Mouse (Mus musculus): ENCODE measurements around the gene Ldlrad3.

Gene Ldlrad3

GRCm38 (mm10) chr2:102116521-102117401, 69.4 kb downstream of the Ldlrad3 start:
- no peak for DNase-seq (ENCODE audit: low spot score)

- DNase-seq (ENCODE audit: low spot score), result no peak
These were observed 72.4 kb downstream of the Ldlrad3 start for GRCm38 (mm10) chr2:102113801-102114200.

GRCm38 (mm10) chr2:102113323-102113722, 72.9 kb downstream of the Ldlrad3 start:
- DNase-seq (ENCODE audit: low spot score), result no peak

DNA sequence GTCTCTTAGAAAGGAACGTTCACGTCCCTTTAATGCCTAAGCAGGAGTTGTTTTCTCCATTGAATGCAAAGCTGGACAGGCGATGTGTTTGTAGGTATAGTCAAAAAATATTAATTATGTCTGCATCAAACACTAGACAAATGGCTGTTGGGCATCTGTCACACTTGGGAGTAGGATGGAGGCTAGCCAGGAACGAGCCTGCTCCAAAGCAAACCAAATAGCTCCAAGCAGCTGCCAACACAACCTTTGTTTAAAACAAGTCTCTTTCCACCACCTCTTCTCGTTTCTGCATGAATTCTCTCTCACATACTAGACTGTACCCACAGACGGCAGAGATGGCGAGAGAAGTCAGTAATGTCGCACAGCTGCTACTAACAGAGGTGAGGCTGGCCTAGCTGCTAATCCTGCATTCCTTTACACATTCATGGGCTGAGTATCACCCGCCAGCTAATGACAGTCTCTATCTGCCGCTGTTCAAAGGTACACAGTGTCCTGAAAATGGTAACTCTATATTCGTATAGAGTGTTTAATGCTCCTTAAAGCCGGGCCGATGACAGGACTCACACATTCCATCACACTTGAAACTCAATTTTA, 74.2 kb downstream of the Ldlrad3 start:
- no peak for DNase-seq (ENCODE audit: low spot score)

DNA sequence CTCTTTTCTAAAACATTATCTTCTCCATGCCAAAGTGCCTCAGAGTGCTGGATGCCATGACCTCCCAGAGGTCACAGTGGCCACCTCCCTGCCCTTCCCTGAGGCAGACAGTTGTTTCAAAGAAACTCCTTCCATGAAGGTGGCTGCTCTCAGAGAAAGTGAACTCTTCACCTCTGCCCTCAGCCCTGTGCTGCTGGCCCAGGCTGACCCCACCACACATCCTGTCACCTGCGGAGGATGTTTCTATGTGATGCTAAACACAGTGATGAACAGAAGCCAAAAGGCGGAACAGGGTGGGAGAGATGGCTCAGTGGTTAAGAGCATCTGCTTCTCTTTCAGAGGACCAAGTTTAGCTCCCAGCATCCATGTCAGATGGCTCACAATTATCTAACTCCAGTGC, 75.9 kb downstream of the Ldlrad3 start:
- DNase-seq (ENCODE audit: low spot score), result no peak

GRCm38 (mm10) chr2:102107280-102107679, 78.9 kb downstream of the Ldlrad3 start:
- DNase-seq (ENCODE audit: low spot score), result no peak

DNA sequence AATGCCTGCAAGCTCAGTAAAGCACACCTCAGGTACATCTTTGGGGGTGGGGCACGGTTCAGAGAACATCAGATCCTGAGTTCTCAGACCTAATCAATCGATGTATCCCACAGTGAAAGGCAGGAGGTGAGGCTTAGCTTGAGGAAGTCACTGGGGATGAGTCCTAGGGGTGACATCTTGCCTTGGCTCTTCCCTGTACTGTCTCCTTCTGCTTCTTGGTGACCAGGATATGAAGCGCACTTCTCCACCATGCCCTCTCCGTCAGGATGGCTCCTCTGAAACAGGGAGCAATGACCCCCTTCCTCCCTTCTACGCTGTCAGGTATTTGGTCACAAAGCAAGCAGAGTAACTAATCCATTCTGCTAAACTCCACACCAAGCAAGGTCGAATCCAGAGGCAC, 79.5 kb downstream of the Ldlrad3 start:
- no peak for DNase-seq (ENCODE audit: low spot score)

- DNase-seq (ENCODE audit: low spot score), result no peak
These were observed 80.7 kb downstream of the Ldlrad3 start for GRCm38 (mm10) chr2:102105454-102105853.

DNA sequence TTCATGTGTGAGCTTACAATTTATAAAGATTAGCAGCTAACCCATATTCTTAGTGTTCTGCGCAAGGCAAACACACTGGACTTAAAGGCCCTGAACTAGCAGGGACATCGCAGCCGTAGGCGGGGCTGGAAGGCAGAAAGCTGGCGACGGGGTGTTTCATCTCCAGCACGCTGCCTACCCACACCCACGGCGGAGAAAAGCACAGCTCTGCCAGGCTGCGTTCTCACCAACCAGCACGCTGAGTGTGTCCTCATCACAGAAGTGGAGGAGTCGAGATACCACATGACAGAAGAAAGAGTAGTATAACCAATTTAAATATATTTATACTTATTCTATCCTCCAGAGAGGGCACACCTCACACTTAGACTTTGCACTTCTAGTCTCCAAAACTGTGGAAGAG, 82.2 kb downstream of the Ldlrad3 start:
- no peak for DNase-seq (ENCODE audit: low spot score)

DNA sequence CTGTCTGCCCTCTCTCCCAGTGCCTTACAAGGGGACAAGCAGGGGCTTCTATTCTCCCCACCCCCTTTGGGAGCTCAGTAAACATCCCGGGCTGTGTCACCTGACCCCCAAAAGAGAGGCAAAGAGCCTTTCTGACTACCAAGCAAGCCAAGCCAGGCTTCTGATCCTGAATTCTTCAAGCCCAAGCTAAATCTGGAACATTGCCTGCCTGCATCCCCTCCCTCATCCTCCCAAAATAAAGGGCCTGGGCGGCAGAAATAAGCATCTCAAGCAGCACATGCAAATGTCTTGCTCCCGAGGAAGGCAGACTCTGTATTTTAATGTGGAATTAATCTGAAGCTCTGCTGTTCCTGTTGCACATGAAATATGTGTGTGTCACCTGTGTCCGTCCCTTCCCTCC, 85.7 kb downstream of the Ldlrad3 start:
- no peak for DNase-seq (ENCODE audit: low spot score)

GRCm38 (mm10) chr2:102099702-102100450, 86.3 kb downstream of the Ldlrad3 start:
- DNase-seq (ENCODE audit: low spot score), result no peak

GRCm38 (mm10) chr2:102099261-102099660, 86.9 kb downstream of the Ldlrad3 start:
- no peak for DNase-seq (ENCODE audit: low spot score)

DNA sequence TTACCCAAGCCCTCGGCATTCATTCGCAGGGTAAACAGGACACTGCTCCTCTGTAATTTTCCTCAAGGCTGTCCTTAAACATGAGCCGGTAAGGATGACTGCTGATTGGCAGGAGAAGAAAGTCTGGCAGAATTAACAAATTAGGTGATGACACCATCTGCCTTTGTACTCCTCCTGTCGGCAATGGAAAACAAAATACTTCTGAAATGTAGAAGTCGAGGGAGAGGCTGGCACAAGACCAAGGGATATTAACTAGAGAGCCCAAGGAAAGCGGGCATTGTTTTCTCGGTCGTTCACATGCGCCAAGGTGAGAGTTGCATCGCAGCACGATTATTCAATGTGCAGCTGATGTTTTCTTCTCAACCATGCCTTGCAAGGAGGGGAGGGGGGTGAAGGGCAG, 91.4 kb downstream of the Ldlrad3 start:
- no peak for DNase-seq (ENCODE audit: low spot score)

DNA sequence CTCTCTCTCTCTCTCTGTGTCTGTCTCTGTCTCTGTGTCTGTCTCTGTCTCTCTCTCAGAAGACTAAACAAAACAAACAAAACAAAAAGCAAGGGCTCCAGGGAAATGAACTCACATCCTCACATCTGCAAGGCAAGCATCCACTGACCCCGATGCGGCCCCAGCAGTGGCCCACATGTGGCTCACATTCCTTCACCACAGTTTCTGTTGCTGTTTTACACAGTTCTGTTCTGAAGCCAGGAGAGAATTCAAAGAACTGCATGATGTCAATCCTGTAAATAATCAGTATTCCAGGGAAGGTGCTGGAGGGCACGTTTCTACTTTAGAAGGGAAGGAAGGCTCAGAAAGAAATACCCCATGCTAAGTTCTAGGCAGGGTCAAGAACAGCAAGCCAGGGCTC, 91.9 kb downstream of the Ldlrad3 start:
- DNase-seq (ENCODE audit: low spot score), result no peak

- DNase-seq (ENCODE audit: low spot score), result no peak
These were observed 93.6 kb downstream of the Ldlrad3 start for GRCm38 (mm10) chr2:102092579-102092978.

GRCm38 (mm10) chr2:102091516-102092350, 94.5 kb downstream of the Ldlrad3 start:
- no peak for DNase-seq (ENCODE audit: low spot score)

- no peak for DNase-seq (ENCODE audit: low spot score)
These were observed 98.4 kb downstream of the Ldlrad3 start for GRCm38 (mm10) chr2:102087787-102088186.

DNA sequence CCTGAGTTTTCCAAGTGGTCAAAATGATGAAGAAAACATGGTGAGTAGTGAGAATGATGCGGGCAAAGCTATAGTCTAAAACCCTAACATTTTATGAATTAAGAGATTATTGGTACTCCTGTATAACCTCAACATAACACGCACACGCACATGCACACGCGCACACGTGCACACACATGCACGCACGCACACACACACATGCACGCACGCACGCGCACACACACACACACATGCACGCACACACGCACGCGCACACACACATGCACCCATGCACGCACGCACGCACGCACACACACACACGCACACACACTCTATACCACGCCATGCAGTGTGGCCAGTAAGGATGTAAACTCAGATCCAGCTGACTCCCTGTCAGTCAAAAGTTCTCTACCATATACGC, 99.6 kb downstream of the Ldlrad3 start:
- no peak for DNase-seq (ENCODE audit: low spot score)

DNA sequence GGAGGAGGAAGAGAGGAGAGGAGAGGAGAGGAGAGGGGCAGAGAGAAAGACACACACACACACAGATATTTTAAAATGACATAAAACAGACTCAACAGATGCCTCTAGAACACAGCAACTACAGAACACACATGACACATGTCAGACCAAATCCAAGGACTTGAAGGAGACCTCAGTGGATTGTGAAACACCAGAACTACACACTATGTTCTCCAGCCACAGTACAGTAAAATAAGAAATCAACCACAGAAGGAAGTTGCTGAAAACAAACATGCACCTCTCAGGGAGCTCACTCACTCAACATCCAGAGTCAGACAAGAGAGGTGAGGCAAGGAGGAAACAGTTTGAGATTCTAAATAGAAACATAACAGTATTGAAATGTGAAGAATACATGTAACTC, 103.4 kb downstream of the Ldlrad3 start:
- DNase-seq (ENCODE audit: low spot score), result no peak

DNA sequence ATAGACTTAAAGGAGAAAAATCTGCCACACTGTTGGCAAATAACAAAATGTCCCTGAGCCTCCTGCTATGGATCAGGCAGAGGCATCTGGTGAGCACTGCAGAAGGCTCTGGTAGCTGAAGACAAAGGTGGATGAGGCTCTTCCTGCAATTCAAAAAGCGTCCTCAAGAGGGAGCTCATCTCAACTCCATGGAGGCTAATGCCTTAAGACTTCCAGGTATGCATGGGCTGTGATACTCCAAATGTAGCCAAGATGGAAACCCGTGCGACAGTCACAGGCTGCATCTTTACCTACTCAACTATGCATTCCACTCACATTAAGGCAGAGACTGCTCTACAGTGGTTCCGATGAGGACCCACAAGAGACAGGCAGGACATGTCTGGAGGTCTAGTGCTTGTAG, 108.6 kb downstream of the Ldlrad3 start:
- no peak for DNase-seq (ENCODE audit: low spot score)

GRCm38 (mm10) chr2:102076237-102076636, 109.9 kb downstream of the Ldlrad3 start:
- DNase-seq (ENCODE audit: low spot score), result no peak

All from ovary, postnatal 10 days (tissue).